Mouse (Mus musculus) heart, adult 2 months (tissue): ENCODE measurements at regions not wholly inside any gene's neighbourhood (a gene's known extent, or its start where the extent isn't known, plus 50 kb on each side); places are given as distances from the start of the nearest gene placed in this dataset.

Experiments used
- DNase-seq, 2 experiments: peaks; one replicate each; pipeline ENCODE4 v3.0.0; 2021
- H3K27ac ChIP-seq: fragments of 200-600 bp; 2 replicates; pipeline ENCODE4 v1.8.1; 2022
- H3K27me3 ChIP-seq: fragments of 200-500 bp; 2 replicates; pipeline ENCODE4 v1.6.1; 2012; ENCODE audit warnings: mild to moderate bottlenecking, low read length, inconsistent platforms, mixed read lengths; ENCODE audit not compliant: control insufficient read depth, insufficient read depth
- H3K36me3 ChIP-seq: fragments of 200-500 bp; 2 replicates; pipeline ENCODE4 v1.6.1; 2012; ENCODE audit warnings: low read length, inconsistent platforms; ENCODE audit not compliant: control insufficient read depth, insufficient read depth
- H3K4me1 ChIP-seq: fragments of 200-500 bp; 2 replicates; pipeline ENCODE4 v1.6.1; 2011; ENCODE audit warnings: low read length; ENCODE audit not compliant: control insufficient read depth, insufficient read depth
- H3K4me3 ChIP-seq: fragments of 200-600 bp; 2 replicates; pipeline ENCODE4 v1.8.1; 2022
- H3K79me2 ChIP-seq: fragments of 200-500 bp; replicated peaks from 2 replicates; pipeline ENCODE4 v1.6.1; 2012; ENCODE audit warnings: mild to moderate bottlenecking, inconsistent platforms, low read length, moderate library complexity, mixed read lengths; ENCODE audit not compliant: control insufficient read depth, insufficient read depth
- H3K9ac ChIP-seq: fragments of 200-500 bp; 2 replicates; pipeline ENCODE4 v1.6.1; 2012; ENCODE audit warnings: low read depth, mild to moderate bottlenecking, control low read depth, inconsistent platforms, low read length, mixed read lengths
- CTCF ChIP-seq: fragments of 200-600 bp; IDR thresholded peaks from 2 replicates; pipeline ENCODE4 v1.8.1; 2022; ENCODE audit warnings: antibody characterized with exemption, mild to moderate bottlenecking, moderate library complexity
- EP300 ChIP-seq: fragments of 200-500 bp; IDR thresholded peaks from 2 replicates; pipeline ENCODE4 v1.6.1; 2011; ENCODE audit warnings: low read depth, low read length, control low read depth; ENCODE audit not compliant: insufficient read depth
- POLR2A ChIP-seq: fragments of 200-500 bp; IDR thresholded peaks from 2 replicates; pipeline ENCODE4 v1.6.1; 2011; ENCODE audit warnings: mild to moderate bottlenecking, low read depth, low read length, control low read depth; ENCODE audit not compliant: insufficient read depth
- WGBS: fragments of 180-500 bp; shearing (Covaris S2); methylation state at CpG from one replicate; pipeline ENCODE4 v1.1.7; 2018; 5-methylcytosine and 5-hydroxymethylcytosine counted together
- intact Hi-C: fragments of 180-260 bp; cut with DNase I; formaldehyde crosslinking; loops from one replicate; pipeline ENCODE4 v1.15.1; 2025

DNA sequence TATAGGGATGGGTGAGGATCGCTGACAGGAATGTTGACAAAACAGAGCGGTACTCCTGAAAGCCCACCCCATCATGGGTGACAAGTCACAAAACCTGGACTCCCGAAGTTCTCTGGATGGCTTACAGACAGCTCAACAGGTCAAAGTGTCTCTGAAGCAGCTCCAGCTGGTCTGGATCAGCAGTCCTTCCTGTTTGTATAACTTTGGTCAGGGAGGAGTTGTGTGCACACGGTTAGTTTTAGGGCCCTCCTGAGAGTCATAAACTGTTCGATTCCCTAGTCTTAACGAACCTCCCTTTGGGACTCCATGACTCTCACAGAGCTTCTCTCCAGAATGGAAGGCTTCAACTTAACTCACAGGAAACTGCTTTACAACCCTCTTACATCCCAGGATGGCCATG, 89.4 kb upstream of the Fstl4 start:
- no peak for DNase-seq
- Histone ChIP-seq H3K9ac (no peak overlapping the region), H3K27me3 (no peaks in the 10 kb centered on the region), H3K27ac (no peak overlapping the region), H3K4me3 (no peak overlapping the region), H3K36me3 (no peaks in the 10 kb centered on the region), H3K79me2 (no peaks in the 10 kb centered on the region), H3K4me1 (no peaks in the 10 kb centered on the region)
- intact Hi-C loops: no loop called here
- 64% methylated on average over 6 of the region's 6 CpGs for WGBS
- no peak for TF ChIP-seq EP300
- TF ChIP-seq CTCF: no peak
- TF ChIP-seq POLR2A: no peak

DNA sequence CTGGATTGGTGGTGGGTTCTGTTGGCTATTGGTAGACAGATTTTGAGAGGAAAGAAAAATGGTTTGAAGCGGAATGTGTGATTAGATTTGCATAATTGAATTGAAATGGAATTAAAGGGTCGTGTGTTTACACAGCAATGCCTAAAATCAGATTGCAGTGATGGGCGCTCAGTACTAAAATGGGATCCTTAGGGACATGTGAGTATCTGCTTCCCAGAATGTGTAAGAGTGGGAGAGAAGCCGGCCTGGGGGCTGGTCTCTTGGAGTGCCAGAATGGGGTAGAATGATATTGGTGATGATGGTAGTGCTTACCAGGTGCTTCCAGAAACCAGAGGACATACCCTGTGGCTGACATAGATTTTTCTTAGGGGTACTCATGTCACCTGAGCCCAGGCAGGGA, 86.2 kb upstream of the Fstl4 start:
- H3K27me3 ChIP-seq: no peaks in the 10 kb centered on the region
- no peak for DNase-seq
- no peak for TF ChIP-seq EP300
- no peak for TF ChIP-seq POLR2A
- no peak for TF ChIP-seq CTCF
- H3K27ac ChIP-seq: no peak overlapping the region
- H3K4me1 ChIP-seq: no peaks in the 10 kb centered on the region
- intact Hi-C loops: no loop called here
- H3K9ac ChIP-seq: no peak overlapping the region
- 83% methylated on average over 4 of the region's 4 CpGs for WGBS
- H3K36me3 ChIP-seq: no peaks in the 10 kb centered on the region
- H3K4me3 ChIP-seq: no peak overlapping the region
- H3K79me2 ChIP-seq: no peaks in the 10 kb centered on the region

DNA sequence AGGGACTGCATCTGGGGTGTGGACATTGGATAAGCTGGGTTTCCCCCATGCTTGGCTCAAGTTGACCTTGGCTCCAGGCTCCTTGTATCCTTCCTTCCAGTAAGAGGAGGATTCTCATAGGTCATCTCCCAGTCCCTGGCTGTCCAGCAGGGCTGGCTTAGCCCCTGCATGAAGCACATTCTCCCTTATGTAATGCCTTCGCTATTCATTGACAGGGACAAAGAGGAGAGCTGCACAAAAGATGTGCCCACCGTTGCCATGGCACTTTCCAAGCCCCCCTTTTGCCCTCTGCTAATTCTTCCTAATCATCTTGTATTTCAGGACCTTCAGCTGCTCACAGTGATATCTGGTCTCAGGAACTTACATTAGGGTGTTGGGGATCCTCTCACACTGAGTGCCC, 79.0 kb upstream of the Fstl4 start:
- no peaks in the 10 kb centered on the region for H3K4me1 ChIP-seq
- H3K79me2 ChIP-seq: no peaks in the 10 kb centered on the region
- WGBS: 91% methylated on average over 2 of the region's 2 CpGs
- no peaks in the 10 kb centered on the region for H3K27me3 ChIP-seq
- DNase-seq: no peak
- no peak overlapping the region for H3K27ac ChIP-seq
- no peak overlapping the region for H3K4me3 ChIP-seq
- intact Hi-C loops: no loop called here
- TF ChIP-seq POLR2A (no peak), EP300 (no peak), CTCF (no peak)
- H3K36me3 ChIP-seq: no peaks in the 10 kb centered on the region
- H3K9ac ChIP-seq: no peak overlapping the region

DNA sequence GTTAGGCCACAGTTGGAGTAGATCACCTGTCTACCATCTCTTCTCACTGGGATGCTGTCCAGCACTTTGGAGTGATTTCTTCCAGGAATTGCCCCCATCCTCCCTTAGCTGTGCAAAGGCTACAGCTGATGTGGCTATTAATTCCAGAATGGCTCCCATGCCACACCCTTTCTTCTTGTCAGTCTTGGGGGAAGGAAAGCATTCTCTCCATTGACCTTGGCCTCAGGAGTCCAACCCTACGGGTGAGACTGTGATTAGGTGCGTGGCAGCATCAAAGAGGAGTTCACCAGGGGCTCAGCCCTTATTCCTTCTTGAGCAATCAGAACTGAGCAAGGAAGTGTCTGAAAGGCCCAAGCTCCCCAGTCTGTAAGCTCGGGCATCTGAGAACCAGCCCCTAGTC, 71.7 kb upstream of the Fstl4 start:
- Histone ChIP-seq H3K9ac (no peak overlapping the region), H3K27ac (no peak overlapping the region), H3K4me3 (no peak overlapping the region), H3K27me3 (no peaks in the 10 kb centered on the region), H3K4me1 (no peaks in the 10 kb centered on the region), H3K36me3 (no peaks in the 10 kb centered on the region), H3K79me2 (no peaks in the 10 kb centered on the region)
- no peak for TF ChIP-seq CTCF
- 80% methylated on average over 3 of the region's 3 CpGs for WGBS
- intact Hi-C loops: no loop called here
- no peak for DNase-seq

DNA sequence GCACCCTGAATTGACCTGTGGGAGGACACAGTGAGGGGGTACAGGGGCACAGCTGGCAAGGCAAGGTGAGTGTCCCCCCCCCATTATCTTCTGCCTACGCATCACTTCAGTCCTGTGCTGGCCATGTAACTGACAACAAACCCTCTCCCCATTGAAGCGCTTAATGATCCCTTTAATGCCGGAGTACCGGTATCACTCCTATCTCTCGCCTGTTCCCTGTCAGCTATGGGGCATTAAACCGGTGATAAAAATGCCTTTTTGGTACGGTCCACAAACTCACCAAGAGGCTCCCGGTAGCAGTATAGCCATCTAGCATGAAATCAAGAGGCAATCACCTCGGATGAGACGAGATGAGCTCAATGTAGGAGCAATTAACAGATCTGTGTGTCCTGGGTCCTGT, 62.8 kb upstream of the Fstl4 start:
- Histone ChIP-seq H3K27me3 (no peaks in the 10 kb centered on the region), H3K79me2 (no peaks in the 10 kb centered on the region), H3K9ac (no peak overlapping the region), H3K36me3 (no peaks in the 10 kb centered on the region), H3K4me1 (no peaks in the 10 kb centered on the region), H3K4me3 (no peak overlapping the region), H3K27ac (no peak overlapping the region)
- intact Hi-C loops: no loop called here
- 85% methylated on average over 10 of the region's 10 CpGs for WGBS
- TF ChIP-seq CTCF (no peak), EP300 (no peak), POLR2A (no peak)
- no peak for DNase-seq

DNA sequence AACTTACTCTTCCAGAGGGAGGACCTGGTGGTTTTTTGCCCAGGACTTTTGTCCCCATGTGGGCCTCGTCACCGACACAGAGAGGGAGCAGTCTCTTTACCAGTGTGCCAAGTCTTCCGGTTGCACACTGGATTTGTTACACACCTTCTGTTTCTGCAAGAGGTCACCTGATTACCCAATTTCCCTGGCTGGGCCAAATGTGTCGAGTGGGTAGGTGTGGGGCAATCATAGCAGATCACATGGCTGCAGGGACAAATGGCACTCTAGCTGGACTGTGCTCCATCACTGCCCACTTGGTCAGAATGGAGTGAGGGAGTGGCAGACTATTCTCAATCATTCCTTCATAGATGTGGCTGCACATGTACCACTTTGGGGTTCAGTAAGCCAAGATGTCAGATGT, 61.0 kb upstream of the Fstl4 start:
- H3K27ac ChIP-seq: no peak overlapping the region
- no peaks in the 10 kb centered on the region for H3K4me1 ChIP-seq
- H3K79me2 ChIP-seq: no peaks in the 10 kb centered on the region
- no peaks in the 10 kb centered on the region for H3K27me3 ChIP-seq
- no peak for DNase-seq
- intact Hi-C loops: no loop called here
- WGBS: 83% methylated on average over 4 of the region's 4 CpGs
- H3K36me3 ChIP-seq: no peaks in the 10 kb centered on the region
- H3K4me3 ChIP-seq: no peak overlapping the region
- no peak for TF ChIP-seq CTCF
- no peak for TF ChIP-seq POLR2A
- TF ChIP-seq EP300: no peak
- H3K9ac ChIP-seq: no peak overlapping the region
